Mouse (Mus musculus): ENCODE data around the gene 4930558C23Rik.
"Not testable (repeated sequence)": the region's sequence is repeated elsewhere in the genome, so short reads cannot be mapped to it uniquely, and the experiment has no call there.

The 4930558C23Rik gene

GRCm38 (mm10) chr3:95373208-95373607, 29.4 kb downstream of the 4930558C23Rik start:
- DNase-seq (ENCODE audit: low read depth, low spot score): no peak

GRCm38 (mm10) chr3:95370101-95370500, 32.5 kb downstream of the 4930558C23Rik start:
- DNase-seq (ENCODE audit: low read depth, low spot score): peak; percentile 80

DNA sequence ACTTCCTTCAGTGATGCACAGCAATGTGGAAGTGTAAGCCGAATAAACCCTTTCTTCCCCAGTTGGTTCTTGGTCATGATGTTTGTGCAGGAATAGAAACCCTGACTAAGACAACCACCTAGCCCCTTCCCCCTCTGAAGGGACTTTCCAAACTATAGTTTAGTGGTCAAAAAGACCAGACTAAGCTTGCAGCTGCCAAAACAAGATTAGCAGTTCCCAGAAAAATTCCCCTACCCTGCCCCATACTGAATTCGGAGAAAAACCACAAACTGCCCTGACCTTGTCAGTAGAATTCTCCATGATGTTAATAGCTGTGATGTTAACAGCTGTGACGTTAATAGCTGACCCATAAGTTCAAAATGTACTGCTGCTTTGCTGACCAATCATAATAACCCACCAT, 42.4 kb downstream of the 4930558C23Rik start:
- not testable (repeated sequence) for DNase-seq (ENCODE audit: low read depth, low spot score)

DNA sequence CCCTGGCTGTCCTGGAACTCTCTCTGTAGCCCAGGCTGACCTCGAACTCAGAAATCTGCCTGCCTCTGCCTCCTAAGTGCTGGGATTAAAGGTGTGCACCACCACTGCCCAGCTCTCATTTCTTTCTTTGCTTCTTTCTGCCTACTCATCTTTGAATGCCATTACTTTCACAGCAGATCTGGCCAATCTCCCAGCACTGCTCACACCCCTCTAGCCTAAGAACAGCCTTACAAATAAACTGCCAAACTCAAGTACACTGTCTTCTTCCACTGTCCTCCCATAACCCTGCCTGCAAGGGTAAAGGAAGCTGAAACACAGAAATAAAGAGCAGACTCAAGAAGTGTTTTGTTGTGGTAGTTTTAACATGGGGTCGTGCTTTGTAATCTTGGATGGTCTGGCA, 44.9 kb downstream of the 4930558C23Rik start:
- DNase-seq (ENCODE audit: low read depth, low spot score): no peak

- DNase-seq (ENCODE audit: low read depth, low spot score): peak; percentile 98
Observed at GRCm38 (mm10) chr3:95356701-95357449, 45.8 kb downstream of the 4930558C23Rik start, which contains the start of gene Setdb1. TSS of gene Setdb1 (minus strand) at chr3:95357202.

DNA sequence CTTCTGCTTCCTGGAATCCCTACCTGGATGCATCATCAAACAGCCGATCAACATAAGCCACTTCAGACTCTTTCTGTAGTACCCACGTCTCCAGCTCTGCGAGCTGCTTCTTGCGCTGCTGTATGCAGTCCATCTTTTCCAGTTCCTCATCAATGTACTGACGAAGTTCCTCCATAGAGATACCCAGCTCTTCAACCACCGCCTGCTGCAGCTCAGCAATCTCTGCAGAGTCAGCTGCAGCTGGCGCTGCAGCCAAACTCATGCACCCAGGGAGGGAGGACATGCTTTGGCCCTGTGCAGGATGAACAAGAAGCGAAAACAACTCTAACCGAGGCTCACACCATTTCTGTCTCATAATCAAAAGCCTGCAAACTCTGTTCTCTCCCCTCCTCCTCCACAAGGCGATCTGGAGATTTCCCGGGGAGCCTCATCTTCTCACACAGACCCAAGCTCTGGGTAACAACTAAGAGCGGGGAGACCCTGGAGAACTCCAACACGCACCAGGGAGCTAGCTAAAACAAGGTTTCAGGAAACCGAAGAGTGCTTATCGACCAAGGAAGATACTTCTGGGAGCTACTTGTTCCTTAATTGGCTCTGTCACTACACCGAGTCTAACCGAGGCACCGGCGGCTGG, 46.6 kb downstream of the 4930558C23Rik start:
- not testable (repeated sequence) for DNase-seq (ENCODE audit: low read depth, low spot score)

GRCm38 (mm10) chr3:95349491-95349890, 53.1 kb downstream of the 4930558C23Rik start:
- DNase-seq (ENCODE audit: low read depth, low spot score): peak; percentile 75

DNA sequence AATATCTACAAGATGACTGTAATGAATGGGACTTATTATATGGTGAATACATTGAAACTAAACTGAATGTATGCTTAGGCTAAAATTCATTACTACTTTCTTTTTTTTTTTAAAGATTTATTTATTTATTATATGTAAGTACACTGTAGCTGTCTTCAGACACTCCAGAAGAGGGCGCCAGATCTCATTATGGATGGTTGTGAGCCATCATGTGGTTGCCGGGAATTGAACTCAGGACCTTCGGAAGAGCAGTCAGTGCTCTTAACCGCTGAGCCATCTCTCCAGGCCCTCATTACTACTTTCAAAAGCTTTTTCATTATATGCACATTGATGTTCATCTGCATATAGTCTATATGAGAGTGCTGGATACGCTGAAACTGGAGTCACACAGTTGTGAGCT, 54.3 kb downstream of the 4930558C23Rik start:
- not testable (repeated sequence) for DNase-seq (ENCODE audit: low read depth, low spot score)

GRCm38 (mm10) chr3:95346454-95346853, 56.2 kb downstream of the 4930558C23Rik start:
- no peak for DNase-seq (ENCODE audit: low read depth, low spot score)

- peak; percentile 65 for DNase-seq (ENCODE audit: low read depth, low spot score)
Observed at GRCm38 (mm10) chr3:95343356-95344000, 59.2 kb downstream of the 4930558C23Rik start.

DNA sequence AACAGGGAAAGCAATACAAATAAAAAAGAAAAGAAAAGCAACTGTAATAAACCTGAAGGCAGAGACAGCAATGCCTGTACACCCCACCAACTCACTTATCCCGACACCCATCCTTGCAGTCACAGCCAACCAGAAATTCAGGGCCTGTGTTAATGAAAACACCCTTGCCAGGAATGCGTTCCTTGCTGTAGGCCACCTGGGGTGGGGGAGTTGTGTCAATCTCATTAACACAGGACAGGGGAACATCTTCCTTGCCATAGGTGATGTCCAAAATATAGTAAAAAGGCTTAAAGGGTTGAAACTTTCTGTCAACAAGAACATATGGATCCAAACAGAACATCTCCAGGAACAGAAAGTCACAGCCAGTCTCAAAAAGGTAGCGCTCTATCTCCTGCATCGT, 64.4 kb downstream of the 4930558C23Rik start:
- DNase-seq (ENCODE audit: low read depth, low spot score): peak; percentile 46

DNA sequence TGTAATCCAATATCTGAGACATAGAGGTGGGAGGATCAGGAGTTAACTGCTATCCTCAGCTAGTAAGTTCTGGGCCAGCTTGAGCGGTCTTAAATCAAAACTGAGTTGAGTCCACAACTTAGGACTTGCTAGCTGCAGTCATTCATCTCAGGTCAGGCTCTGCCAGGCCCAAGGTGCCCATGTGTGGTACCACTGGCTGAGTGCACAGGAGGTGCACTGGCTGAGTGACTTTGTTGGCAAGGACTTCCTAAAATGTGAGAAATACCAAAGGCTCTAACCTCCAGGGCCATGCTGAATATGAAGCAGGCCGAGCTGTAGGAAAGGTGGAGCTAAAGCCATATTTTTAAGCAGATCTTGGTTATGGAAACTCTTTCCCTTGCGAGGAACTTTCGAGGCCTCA, 65.3 kb downstream of the 4930558C23Rik start:
- no peak for DNase-seq (ENCODE audit: low read depth, low spot score)
